Mouse (Mus musculus) granulocyte monocyte progenitor cell, adult 5-6 weeks (primary cell): ENCODE data around the gene Nanos3. TPM values are rescaled to one million over a fixed set of nuclear protein-coding genes. Genes with fewer than 3 reads are reported as not detected.

Source experiments
- ATAC-seq: replicated peaks from 2 replicates; pipeline ENCODE4 v1.8.0; 2016; ENCODE audit warnings: mild to moderate bottlenecking, moderate TSS enrichment, inconsistent platforms; ENCODE audit not compliant: poor library complexity, severe bottlenecking
- total RNA-seq, 2 experiments: library from RNA; stranded (forward) in 1 of 2; stranded (reverse) in 1 of 2; fragments of 200-712, 200-1000 nt in 1 of 2; fragments of >200 nt in 1 of 2; fragmentation: Nextera tagmentation in 1 of 2; gene quantifications; 2 replicates each; pipeline ENCODE4 v1.2.3; 2014 to 2017

Gene Nanos3
- total RNA-seq, 2 experiments from 2014 or later, result 9.6 TPM; not detected in 1

DNA sequence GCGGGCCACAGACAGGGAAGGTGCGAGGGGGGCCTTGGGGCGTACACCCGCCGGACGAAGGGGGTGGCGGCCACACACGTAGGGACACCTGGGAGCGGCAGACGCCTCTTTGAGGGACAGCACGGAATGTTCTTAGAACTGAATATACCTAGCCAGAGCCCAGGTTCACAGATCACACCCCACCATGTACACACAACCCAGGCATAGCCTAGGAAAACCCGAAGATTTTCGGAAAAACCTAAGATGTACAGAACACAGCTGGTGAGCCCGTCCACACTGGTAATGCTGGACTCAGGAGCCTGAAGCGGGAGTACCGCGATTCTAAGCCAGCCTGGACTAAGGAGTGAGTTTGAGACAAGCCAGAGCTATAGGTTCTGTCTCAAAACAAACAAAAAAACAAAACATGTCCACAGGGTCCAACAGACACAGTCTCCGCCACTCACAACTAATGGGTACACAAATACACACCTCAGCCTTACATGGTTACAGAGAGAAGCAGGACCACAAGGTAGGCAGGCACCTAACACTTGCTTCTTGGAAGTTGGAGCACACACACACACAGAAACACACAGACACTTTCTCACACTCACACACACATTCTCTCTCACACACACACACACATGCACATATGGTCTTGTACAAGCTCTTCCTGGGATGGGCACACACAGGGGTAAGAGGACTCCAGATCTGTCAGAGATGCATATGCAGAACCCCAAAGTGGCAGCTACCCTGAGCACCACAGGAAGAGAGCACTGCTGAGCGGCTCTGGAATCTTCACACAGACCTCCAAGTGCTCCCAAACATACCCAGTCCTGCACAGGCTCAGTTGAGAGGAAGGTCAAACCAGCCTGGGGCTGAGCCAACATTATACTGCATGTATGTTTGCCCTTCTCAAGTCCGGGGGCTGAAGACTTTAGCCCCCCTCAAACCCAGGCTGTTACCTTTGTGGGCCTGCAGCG is 653 bp downstream of the Nanos3 start:
- ATAC-seq, result no peak

DNA sequence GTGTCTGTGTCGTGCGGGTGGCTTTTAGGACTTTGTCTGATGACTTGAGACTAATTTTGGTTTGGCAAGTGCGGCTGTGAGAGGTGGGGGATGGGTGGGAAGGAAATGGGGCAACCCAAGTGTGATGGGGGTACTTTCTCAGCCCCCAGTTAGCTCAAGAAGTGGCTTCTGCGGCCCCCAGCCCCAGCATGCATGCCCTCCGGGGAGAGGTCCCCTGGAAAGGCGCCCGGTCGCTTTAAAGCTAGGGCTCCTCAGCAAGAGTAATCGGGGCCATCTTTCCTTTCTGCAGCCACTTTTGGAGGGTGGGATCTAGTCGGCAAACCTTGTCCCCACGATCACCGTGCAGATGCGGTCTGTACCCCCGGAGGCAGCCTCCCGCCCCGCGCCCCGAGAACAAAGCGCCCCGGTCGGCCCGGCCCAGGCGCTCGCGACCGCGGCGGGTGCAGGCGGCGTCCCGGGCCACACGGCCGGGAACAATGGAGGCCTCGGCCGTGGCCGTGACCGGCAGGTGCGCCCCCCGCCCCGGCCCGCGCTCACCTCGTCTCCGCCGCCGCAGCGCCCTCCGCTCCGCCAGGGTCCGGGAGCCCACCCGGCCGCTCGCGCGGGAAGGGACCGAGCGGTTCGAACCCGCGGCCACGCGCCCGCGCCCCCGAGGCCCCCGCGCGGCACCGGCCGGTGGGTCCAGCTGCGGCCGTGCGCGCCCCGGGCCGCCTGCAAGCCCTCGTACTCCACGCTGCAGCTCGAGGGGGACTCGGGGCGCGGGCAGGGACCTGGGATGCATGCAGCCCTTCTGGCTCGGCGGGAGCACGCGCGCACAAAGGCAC is 1.5 kb downstream of the Nanos3 start:
- ATAC-seq, result no peak

DNA sequence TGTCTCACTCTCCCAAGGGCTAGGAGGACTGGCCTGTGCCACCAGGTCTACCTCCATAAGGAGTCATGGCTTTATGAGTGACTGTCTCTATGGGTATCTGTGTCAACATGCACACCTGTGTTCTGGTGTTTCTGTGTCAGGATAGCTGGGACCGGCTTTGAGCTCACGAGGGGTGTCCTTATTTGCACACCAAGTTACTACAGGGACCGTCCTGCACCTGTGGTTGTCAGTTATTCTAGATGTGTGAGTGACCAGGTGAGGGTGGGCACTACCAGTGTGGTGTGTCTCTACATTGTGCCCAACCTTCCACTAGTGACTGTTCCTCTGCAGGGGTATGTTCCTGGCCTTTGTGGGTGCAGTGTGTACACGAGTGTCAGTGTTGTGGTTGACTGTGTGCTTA is 2.2 kb downstream of the Nanos3 start:
- ATAC-seq, result no peak

DNA sequence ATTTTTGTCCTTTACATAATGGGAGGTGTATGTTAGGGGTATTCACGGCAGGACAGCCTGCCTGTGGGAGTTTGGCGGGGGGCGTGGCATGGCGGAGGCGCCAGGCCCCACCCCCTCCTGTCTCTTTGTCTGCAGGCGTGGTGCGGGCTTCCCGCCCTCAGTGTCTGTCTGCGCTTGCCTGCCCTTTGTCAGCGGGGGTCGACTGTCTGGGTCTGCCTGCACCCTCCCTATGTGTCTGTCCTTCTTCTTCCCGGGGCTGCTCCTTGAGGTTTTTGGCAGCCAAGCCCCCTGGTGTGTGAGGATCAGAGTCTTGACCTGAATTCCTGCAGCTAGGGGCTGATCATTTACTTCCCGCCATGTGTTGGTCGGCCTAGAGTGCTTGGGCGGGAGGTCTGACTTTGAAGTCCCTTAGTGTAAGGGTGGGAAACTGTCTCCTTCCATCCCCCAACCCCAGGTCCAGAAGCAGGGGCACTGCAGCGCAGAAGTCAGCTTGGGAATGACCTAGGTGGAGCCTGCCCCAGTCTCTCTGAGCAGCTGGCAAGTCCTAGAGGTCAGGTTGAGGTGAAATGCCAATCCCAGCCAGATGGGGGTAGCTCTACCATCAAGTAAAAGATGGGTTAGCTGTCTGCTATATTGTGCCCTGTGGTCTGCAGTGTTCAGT is 4.4 kb downstream of the Nanos3 start:
- peak; percentile 44 for ATAC-seq

DNA sequence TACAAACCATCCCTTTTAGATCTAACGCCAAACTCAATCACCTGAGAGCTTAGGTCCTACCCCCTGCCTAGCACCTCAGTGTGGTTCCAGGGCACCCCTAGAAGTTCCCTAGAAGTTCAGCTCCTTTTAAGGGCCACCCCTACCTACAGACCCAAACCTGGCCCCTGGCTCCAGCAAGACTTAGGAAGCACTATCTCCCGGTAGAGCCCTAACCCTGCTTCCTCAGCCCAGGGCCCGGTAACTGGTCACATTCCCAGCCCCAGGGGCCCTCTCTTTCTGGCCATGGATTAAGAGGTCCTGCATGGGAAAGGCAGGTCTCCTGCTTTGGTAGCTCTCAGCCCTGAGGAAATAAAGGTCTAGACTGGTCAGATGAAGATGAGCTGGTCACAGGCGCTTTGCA is 5.1 kb downstream of the Nanos3 start:
- no peak for ATAC-seq

DNA sequence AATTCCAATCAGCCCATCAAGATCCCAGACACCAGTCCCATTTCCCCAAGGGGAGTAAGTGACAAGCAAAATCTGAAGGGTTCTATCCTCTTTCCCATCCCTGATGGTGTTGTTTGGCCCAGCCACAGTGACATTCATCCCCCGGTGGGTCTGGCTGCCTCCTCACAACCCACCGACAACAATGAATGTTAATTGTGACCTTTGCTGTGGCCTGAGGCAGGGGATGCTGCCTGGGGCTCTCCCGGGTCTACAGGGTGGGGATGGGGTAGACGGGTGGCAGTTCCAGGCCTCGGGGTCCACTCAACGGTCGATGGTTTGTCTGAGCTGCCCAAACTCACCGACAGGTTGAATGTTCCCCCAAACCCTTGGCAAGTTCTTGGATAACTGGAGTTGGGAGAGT is 6.4 kb downstream of the Nanos3 start:
- no peak for ATAC-seq

DNA sequence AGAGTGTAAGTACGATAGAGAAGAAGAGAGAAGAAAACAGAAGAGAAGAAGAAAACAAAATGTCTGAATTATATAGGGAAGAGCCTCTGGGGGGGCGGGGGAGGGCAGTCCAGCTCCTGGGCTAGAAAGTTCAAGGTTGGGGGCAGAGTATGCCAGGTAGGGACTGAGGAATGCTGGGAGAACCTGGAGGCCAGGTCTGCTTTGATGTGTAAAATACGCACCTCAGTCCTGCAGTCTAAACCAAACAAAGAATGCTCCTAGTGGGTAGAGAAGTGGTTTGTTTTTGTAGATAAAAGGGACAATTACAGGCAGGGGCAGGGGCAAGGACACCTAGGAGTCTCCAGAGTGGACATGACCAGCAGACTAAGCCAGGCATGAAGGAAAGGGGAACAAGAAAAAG is 7.6 kb downstream of the Nanos3 start:
- no peak for ATAC-seq

DNA sequence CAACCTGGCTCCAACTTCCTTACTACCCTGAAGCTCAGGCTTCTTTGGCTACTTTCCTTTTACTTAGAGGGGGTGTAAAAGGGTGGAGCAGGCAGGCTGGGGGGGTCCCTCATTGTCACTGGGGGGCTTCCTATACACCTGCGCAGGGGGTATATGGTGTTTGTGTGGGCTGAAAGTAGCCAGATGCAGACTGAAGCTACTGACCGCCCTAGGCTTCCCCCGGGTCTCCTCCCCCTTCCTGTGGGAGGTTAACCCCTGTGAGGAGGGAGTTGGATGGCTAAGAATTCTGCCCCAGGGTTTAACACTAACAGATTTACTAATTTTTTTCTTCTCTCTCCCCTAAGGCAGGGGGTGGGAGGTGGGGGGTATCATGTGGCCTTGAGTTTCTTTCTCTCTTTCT is 8.5 kb downstream of the Nanos3 start:
- ATAC-seq, result 0 out of 2 replicates have a peak, but pooled peaks have one; percentile 39

DNA sequence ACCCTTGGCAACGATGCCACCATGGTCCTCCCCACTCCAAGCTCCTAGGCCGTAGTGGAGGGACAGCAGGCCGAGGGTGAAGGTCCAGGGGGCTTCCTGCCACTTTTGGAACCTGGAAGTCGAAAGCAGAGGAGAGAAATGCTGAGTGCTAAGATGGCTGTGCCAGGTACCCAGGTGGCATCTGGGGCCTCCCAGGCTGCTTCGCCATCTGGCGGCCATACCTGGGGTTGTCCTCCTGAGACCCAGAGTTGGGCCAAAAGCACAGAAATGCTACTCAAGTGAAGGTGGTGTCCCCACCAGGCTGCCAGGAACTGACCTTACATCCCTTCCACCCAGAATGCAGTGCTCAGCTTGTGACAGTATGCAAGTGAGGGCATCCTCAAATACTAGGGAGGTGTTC is 11.2 kb downstream of the Nanos3 start:
- ATAC-seq, result no peak

DNA sequence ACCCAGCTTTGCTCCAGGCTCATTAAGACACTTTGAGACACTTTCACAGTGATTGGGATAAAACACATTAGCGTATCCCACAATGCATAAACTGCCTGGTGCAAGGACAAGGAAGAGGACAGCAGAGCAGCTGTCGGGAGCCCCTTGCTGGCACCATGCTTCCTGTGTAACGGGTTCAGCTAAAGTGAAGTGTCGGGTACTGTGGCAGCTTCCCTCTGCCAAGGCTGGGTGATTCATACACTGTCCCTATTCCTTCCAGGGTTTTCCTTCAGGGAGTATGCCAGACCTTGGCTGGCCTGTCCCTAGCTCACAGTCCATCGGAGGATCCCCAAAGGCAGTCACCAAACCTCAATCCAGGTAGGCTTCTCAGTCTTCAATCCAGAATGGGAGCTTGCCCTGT is 14.9 kb downstream of the Nanos3 start:
- no peak for ATAC-seq

DNA sequence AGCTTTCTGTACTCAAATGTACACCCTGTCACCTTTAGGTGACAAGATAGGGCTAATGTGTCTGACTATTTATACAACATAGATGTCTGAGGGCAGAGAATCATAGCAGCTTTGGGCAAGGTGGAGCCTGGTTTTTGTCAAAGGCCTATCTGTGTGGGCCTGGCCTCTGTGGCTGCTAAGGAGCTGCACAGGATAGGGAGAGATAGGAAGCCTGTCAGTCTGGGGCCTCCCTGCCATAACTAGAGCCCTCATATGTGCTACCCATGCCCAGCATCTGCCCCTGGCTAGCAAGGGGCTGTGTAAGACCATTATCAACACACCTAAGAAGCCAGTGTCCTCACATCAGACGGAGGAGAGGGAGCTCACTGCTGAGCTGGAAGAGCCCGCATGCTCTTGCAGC is 17.3 kb downstream of the Nanos3 start:
- ATAC-seq, result no peak

DNA sequence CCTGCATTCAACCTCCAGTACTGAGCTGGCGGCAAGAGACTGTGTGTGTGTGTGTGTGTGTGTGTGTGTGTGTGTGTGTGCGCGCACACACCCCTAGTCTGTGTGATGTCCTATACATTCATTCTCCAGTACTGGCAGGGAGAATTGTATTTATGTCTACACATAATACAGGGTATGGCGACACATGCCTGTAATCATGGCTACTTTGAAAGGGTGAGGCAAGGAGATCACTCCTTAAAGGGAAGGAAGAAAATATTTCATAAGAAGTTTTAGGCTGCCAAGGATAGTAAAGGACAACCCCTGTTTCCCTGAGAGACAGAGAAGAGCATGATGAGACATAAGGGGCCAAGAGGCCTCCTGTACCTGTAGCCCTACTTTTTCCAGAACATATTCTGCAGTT is 27.4 kb downstream of the Nanos3 start:
- peak; percentile 69 for ATAC-seq

DNA sequence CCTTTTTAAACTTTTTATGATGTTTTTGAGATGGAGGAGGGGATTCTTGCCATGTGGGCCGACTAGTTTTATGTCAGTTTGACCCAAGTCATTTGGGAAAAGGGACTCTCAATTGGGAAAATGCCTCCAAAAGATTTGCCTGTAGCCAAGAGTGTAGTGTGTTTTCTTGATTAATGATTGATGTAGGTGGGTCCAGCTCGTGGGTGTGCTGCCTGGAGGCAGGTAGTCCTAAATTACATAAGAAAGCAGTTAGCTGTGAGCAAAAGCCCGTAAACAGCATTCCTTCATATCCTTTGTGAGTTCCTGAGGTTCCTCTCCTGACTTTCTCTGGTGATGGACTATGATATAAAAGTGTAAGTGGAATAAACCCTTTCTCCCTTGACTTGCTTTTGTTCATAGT is 35.8 kb downstream of the Nanos3 start:
- no peak for ATAC-seq

DNA sequence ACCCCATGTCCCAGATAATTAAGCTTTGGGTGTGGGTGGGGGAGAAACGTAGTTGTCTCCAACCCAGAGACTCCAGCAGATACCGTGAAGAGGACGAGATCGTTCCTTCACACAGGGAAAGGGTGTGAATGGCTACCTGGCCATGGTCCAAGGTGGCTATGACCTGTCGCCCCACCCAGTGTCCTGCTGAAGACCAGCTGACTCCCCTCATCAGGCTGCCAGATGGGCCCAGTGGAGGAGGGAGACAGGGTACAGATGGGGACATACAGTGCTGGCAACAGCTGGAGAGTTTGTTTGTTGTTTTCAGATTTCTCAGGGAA is 36.5 kb downstream of the Nanos3 start:
- no peak for ATAC-seq

DNA sequence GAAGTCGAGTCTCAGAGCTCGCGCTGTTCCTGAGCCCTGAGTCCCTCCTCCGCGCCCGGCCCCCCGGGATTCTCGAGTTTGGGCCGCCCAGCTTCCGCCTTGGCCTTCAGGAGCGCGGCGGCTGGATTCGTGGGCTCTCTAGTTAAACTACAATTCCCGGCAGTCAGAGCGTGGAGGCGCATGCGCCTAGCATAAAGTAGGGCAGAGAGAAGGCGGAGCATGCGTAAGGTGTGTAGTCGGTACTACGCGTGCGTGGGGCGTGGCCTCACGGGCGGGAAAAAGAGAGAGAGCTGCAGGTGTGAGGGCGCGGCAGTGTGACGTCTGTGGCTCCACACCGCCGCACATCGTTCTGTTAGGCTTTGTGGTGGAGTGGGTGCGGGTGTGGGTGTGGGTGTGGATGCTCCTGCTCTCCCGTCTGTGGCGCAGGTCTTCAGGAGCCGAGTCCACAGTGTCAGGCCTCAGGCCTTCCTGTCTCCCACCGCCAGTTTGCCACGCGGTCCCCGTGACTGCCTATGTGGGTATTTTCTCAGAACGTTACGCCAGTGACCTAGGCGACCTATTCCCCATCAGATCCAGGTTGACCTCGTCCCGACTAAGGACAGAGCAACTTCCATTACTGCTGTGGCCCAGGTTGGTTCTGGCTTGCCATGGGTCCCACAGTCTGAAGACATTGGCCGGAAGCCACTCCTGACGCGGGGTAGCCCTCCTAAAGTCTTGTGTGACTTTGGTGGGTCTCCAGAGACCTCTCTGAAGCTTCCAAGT is 37.1 kb downstream of the Nanos3 start, which contains the start of the genes Cc2d1a and 4930432K21Rik:
Cc2d1a (minus strand) TSS at position 168 of the 762 bp plus-strand sequence.
4930432K21Rik (plus strand) TSS at position 257 of the 762 bp plus-strand sequence.
- peak; percentile 95 for ATAC-seq

DNA sequence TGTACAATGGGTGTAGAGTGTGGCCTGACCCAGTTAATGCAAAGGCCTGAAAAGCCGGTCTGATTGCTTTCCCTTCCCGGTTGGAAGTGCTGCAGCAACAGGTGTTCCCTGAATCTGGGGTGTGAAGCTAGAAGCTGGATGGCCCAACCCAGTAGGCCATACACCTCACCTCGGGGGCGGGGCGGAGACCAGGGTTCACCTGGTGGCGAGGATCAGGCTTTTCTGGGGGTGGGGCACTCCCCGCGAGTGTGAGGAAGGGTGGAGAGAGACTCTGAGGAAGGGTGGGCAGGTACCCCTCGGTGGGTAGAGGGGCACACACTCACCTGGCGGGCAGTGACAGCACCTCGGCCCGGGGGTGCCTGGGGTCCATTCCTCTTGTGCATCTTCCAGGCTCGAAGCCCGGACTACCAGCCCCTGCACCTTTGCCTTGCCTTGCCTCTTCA is 37.7 kb downstream of the Nanos3 start:
- peak; percentile 8; the same call in 1 of the 2 replicates for ATAC-seq

DNA sequence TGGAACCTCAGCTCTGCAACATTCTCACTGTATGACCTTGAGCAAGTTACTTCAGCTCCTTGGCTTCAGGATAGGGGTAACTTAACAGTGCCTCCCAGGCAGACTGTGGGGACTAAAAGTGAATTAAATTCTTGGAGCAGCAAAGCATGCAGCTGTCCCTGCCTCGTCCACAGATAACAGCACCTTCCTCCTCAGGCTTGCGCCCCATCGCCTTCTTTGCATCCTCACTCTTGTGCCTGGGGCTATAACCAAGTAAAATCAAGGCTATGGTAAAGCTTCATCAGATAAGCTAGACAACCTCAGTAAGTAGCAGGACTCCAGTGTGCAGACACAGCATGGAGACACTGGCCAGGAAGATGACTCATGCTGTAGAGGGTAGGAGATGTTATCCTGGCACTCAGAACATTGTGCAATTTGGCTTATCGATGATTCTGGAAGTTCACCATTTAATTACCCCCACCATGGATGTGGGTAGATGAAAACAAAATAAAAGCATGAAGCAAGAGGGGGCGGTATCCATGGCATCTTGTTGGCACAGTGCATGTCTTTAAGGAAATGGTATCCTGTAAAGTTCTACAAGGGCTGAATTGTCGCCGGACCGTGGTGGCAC is 40.3 kb downstream of the Nanos3 start:
- ATAC-seq, result 0 out of 2 replicates have a peak, but pooled peaks have one; percentile 4

DNA sequence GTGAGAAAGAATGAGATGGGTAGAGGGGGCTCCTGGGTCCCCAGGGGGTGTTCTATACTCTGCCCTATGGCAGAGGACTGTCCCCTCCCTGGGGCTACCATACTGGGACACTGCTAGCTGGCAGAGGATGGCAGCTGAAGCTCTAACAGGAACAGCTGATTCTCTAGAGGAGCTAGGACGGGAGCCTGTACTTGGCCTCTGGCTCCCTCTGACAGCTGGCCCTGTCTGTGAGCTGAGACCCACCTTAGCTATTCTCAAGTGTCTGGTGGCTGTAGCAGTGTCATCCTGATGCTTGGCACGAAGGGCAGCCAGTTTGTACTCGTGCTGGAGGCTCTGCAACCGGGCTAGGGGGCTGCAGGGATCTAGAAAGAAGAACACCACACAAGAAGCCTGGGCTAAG is 44.2 kb downstream of the Nanos3 start:
- ATAC-seq, result no peak

DNA sequence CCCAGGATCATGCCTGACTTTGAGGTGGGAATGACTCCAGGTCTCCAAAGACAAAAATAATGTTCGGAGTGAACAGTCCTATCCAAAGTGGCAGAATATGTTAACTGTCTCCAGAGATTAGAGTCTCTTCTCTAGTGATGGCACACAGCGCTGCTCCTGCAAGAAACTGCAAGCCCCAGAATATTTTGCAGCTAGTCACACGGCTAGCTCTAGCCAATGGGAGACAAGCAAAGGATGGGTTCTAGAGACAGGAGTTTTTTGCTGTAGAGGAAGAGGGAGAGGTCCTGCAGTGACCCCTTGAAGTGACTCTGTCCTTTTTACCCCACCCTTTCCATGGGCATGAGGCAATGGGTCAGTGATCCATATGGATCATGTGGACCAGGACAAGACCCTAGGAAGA is 47.2 kb downstream of the Nanos3 start:
- ATAC-seq, result no peak
